In genomic region chr9:72661561-72661894, GRCm38 (mm10) we compare ENCODE assay signal across 8 mouse cellular contexts. TPM values are rescaled to one million over a fixed set of nuclear protein-coding genes. Genes with fewer than 3 reads are reported as not detected.
DNase-seq lines count a peak whose midpoint lies in the region; ATAC-seq and TF ChIP-seq lines count a peak whose summit lies in the region.

No protein-coding gene starts in this region.

- H3K4me1 ChIP-seq in forebrain, embryonic 12.5 days, result peaks cover 40% of the 10 kb centered on the region
- peaks cover 65% of the 10 kb centered on the region for H3K4me1 ChIP-seq in liver, embryonic 13.5 days (replicated peaks)

- peak overlapping the region; percentile 95 for H3K4me3 ChIP-seq in gastrocnemius, adult 2 months
- peak overlapping the region; percentile 75 for H3K4me3 ChIP-seq in C2C12 (ENCODE audit: insufficient read depth, poor library complexity, severe bottlenecking)
- H3K4me3 ChIP-seq in forebrain, embryonic 12.5 days (replicated peaks), result peak overlapping the region; percentile 96
- peak overlapping the region; percentile 91 for H3K4me3 ChIP-seq in liver, embryonic 13.5 days (replicated peaks)

- no peaks in the 10 kb centered on the region for H3K9me3 ChIP-seq in forebrain, embryonic 12.5 days
- H3K9me3 ChIP-seq in liver, embryonic 13.5 days (replicated peaks), result no peaks in the 10 kb centered on the region

- peak overlapping the region; percentile 100 for H3K9ac ChIP-seq in forebrain, embryonic 12.5 days
- peak overlapping the region; percentile 98 for H3K9ac ChIP-seq in liver, embryonic 13.5 days

- H3K27ac ChIP-seq in gastrocnemius, adult 2 months, result peak overlapping the region; percentile 100
- H3K27ac ChIP-seq in forebrain, embryonic 12.5 days, result peak overlapping the region; percentile 97
- peak overlapping the region; percentile 96 for H3K27ac ChIP-seq in liver, embryonic 13.5 days

- peaks cover 44% of the 10 kb centered on the region for H3K79me2 ChIP-seq in C2C12 (ENCODE audit: control insufficient read depth, insufficient read depth)

- peak overlapping the region; percentile 70 for H3ac ChIP-seq in C2C12 (ENCODE audit: control insufficient read depth, insufficient read length, low read depth)

- no peak for ATAC-seq in forebrain, embryonic 12.5 days (ENCODE audit: low FRiP score)
- ATAC-seq in liver, embryonic 13.5 days (ENCODE audit: low read depth), result no peak
- ATAC-seq in cerebellum, adult (ENCODE audit: insufficient number of reproducible peaks, low FRiP score, low TSS enrichment), result no peak

- DNase-seq in gastrocnemius, adult 2 months, result no peak
- DNase-seq in gastrocnemius, postnatal 25 days, result no peak
- no peak for DNase-seq in liver, embryonic 13.5 days
- no peak for DNase-seq in adrenal gland, postnatal 25 days
- no peak for DNase-seq in left cerebral cortex, adult 8-10 months (ENCODE audit: low spot score in 2 of 2)

- no peak for TF ChIP-seq CTCF in gastrocnemius, adult 2 months (IDR thresholded peaks at IDR 0.05)
- TF ChIP-seq CTCF in C2C12 (IDR thresholded peaks at IDR 0.05; ENCODE audit: control insufficient read depth, insufficient read depth, insufficient read length), result no peak

- no peaks in the 10 kb centered on the region for H3K27me3 ChIP-seq in C2C12 (ENCODE audit: control insufficient read depth, insufficient read depth, insufficient read length)
- no peaks in the 10 kb centered on the region for H3K27me3 ChIP-seq in forebrain, embryonic 12.5 days
- no peaks in the 10 kb centered on the region for H3K27me3 ChIP-seq in liver, embryonic 13.5 days

- H3K36me3 ChIP-seq in C2C12 (ENCODE audit: control insufficient read depth, insufficient read depth), result peaks cover 25% of the 10 kb centered on the region
- H3K36me3 ChIP-seq in forebrain, embryonic 12.5 days (replicated peaks), result peaks cover 22% of the 10 kb centered on the region
- peaks cover 27% of the 10 kb centered on the region for H3K36me3 ChIP-seq in liver, embryonic 13.5 days

- H3K79me3 ChIP-seq in C2C12 (ENCODE audit: low read depth), result peaks cover 39% of the 10 kb centered on the region

- peak overlapping the region; percentile 96 for H3K4me2 ChIP-seq in forebrain, embryonic 12.5 days
- peak overlapping the region; percentile 91 for H3K4me2 ChIP-seq in liver, embryonic 13.5 days

- under 1% methylated on average over 13 of the region's 13 CpGs for WGBS in forebrain, embryonic 12.5 days
- WGBS in liver, embryonic 13.5 days (ENCODE audit: insufficient replicate concordance), result 1% methylated on average over 13 of the region's 13 CpGs

- intact Hi-C loops in gastrocnemius, adult 2 months (cut with DNase I), result loop anchor here (10.0 kb wide), 1 partner anchor 207 kb away; no protein-coding TSS in a partner anchor

TF ChIP-seq in C2C12, 6 proteins besides CTCF, POLR2A, EP300 and RAD21:
- no peak for TF ChIP-seq USF1 (IDR thresholded peaks at IDR 0.05; ENCODE audit: low read depth)

RNA-seq across cellular contexts. Expression of gene Nedd4, which starts 0.6 kb away (rescaled TPM):
- total RNA-seq in gastrocnemius, adult 2 months (2021), result 100 to 1,000 TPM; 273 to 325 TPM
- 100 to 1,000 TPM; 238 to 268 TPM for total RNA-seq in gastrocnemius, postnatal 25 days (2021)
- 215 TPM for polyA plus RNA-seq in C2C12 (2012; fragmentation: generic; extraction: Trizol)
- 731 and 774 TPM in 2 replicates for polyA plus RNA-seq in forebrain, embryonic 12.5 days (2016; fragmentation: Nextera tagmentation; extraction: Ambion mirVana)
- 114 and 134 TPM in 2 replicates for polyA plus RNA-seq in liver, embryonic 13.5 days (2015; fragmentation: Nextera tagmentation; extraction: Ambion mirVana)
- total RNA-seq in adrenal gland, postnatal 25 days (2021), result 418 and 467 TPM in 2 replicates
- 100 to 1,000 TPM; 276 to 301 (median 288) TPM for total RNA-seq in left cerebral cortex, adult 8-10 months (2022)
